Mouse (Mus musculus) kidney, adult 2 months (tissue): ENCODE results near the gene Madd. TPM values are rescaled to one million over a fixed set of nuclear protein-coding genes. Genes with fewer than 3 reads are reported as not detected.

ENCODE experiments used
- DNase-seq: peaks from one replicate; pipeline ENCODE4 v3.0.0; 2021
- H3K27ac ChIP-seq: fragments of 200-500 bp; 2 replicates; pipeline ENCODE4 v1.5.1; 2012; ENCODE audit warnings: low read depth, low read length, control low read depth, inconsistent platforms; ENCODE audit not compliant: insufficient read depth
- H3K27me3 ChIP-seq: fragments of 200-500 bp; replicated peaks from 2 replicates; pipeline ENCODE4 v1.6.1; 2012; ENCODE audit warnings: mild to moderate bottlenecking, moderate library complexity, low read length, inconsistent platforms; ENCODE audit not compliant: control insufficient read depth, insufficient read depth
- H3K36me3 ChIP-seq: fragments of 200-500 bp; 2 replicates; pipeline ENCODE4 v1.6.1; 2012; ENCODE audit warnings: mild to moderate bottlenecking, moderate library complexity, low read length, inconsistent platforms; ENCODE audit not compliant: control insufficient read depth, insufficient read depth
- H3K4me1 ChIP-seq: fragments of 200-500 bp; 2 replicates; pipeline ENCODE4 v1.6.1; 2011; ENCODE audit warnings: low read length; ENCODE audit not compliant: control insufficient read depth, insufficient read depth
- H3K4me3 ChIP-seq: fragments of 200-500 bp; 2 replicates; pipeline ENCODE4 v1.5.1; 2011; ENCODE audit warnings: mild to moderate bottlenecking, low read depth, low read length, control low read depth; ENCODE audit not compliant: insufficient read depth
- CTCF ChIP-seq: fragments of 200-500 bp; conservative IDR thresholded peaks from 2 replicates; pipeline ENCODE4 v1.5.1; 2011; ENCODE audit warnings: low read depth, mild to moderate bottlenecking, control low read depth, low read length, moderate library complexity, mixed read lengths; ENCODE audit not compliant: insufficient read depth, insufficient read length
- POLR2A ChIP-seq: fragments of 200-500 bp; IDR thresholded peaks from one replicate; pipeline ENCODE4 v1.6.1; 2011; ENCODE audit warnings: low read depth, low read length, control low read depth
- WGBS: fragments of 180-500 bp; shearing (Covaris S2); methylation state at CpG from one replicate; pipeline ENCODE4 v1.1.7; 2018; 5-methylcytosine and 5-hydroxymethylcytosine counted together
- polyA plus RNA-seq: library from polyadenylated mRNA; depleted of rRNA; stranded (reverse); fragments of >200 nt; gene quantifications from 2 replicates; pipeline ENCODE4 v1.2.3, GENCODE M21; 2012

Gene Madd
- polyA plus RNA-seq, 1 experiment, result 14.7 TPM

- H3K4me3 ChIP-seq, result no peak overlapping the region
- no peak for TF ChIP-seq CTCF
- no peak for TF ChIP-seq POLR2A
- peaks cover 3% of the 10 kb centered on the region for H3K36me3 ChIP-seq
- no peaks in the 10 kb centered on the region for H3K27me3 ChIP-seq
- 88% methylated on average over 4 of the region's 4 CpGs for WGBS
- H3K27ac ChIP-seq, result no peak overlapping the region
- H3K4me1 ChIP-seq, result no peaks in the 10 kb centered on the region
- no peak for DNase-seq
Measured at GRCm38 (mm10) chr2:91175490-91175889, 8.1 kb downstream of the Madd start.

- Histone ChIP-seq H3K27me3 (no peaks in the 10 kb centered on the region), H3K4me3 (no peak overlapping the region), H3K36me3 (no peaks in the 10 kb centered on the region; the same call in none of the 2 replicates), H3K4me1 (no peaks in the 10 kb centered on the region), H3K27ac (no peak overlapping the region)
- 88% methylated on average over 25 of the region's 25 CpGs for WGBS
- no peak for DNase-seq
- no peak for TF ChIP-seq CTCF
- TF ChIP-seq POLR2A, result no peak
Measured at GRCm38 (mm10) chr2:91169587-91170322, 13.9 kb downstream of the Madd start.

GRCm38 (mm10) chr2:91167629-91168028 is 16.0 kb downstream of the Madd start:
- TF ChIP-seq CTCF (no peak), POLR2A (no peak)
- DNase-seq, result no peak
- no peaks in the 10 kb centered on the region for H3K4me1 ChIP-seq
- WGBS, result 83% methylated on average over 4 of the region's 4 CpGs
- H3K27me3 ChIP-seq, result no peaks in the 10 kb centered on the region
- H3K4me3 ChIP-seq, result no peak overlapping the region
- H3K36me3 ChIP-seq, result no peaks in the 10 kb centered on the region; the same call in none of the 2 replicates
- H3K27ac ChIP-seq, result no peak overlapping the region

- no peak overlapping the region for H3K4me3 ChIP-seq
- no peaks in the 10 kb centered on the region for H3K27me3 ChIP-seq
- 93% methylated on average over 6 of the region's 6 CpGs for WGBS
- TF ChIP-seq POLR2A (no peak), CTCF (no peak)
- no peaks in the 10 kb centered on the region; the same call in none of the 2 replicates for H3K36me3 ChIP-seq
- no peaks in the 10 kb centered on the region for H3K4me1 ChIP-seq
- H3K27ac ChIP-seq, result no peak overlapping the region
- DNase-seq, result no peak
Measured at GRCm38 (mm10) chr2:91164991-91165390, 18.6 kb downstream of the Madd start.

- Histone ChIP-seq H3K4me3 (no peak overlapping the region), H3K27me3 (no peaks in the 10 kb centered on the region), H3K27ac (no peak overlapping the region), H3K36me3 (peaks cover 2% of the 10 kb centered on the region), H3K4me1 (no peaks in the 10 kb centered on the region)
- DNase-seq, result no peak
- TF ChIP-seq POLR2A (no peak), CTCF (no peak)
- 85% methylated on average over 5 of the region's 5 CpGs for WGBS
Measured at GRCm38 (mm10) chr2:91163532-91163931, 20.1 kb downstream of the Madd start.

- no peaks in the 10 kb centered on the region for H3K27me3 ChIP-seq
- TF ChIP-seq POLR2A (no peak), CTCF (no peak)
- peaks cover 4% of the 10 kb centered on the region for H3K36me3 ChIP-seq
- H3K27ac ChIP-seq, result no peak overlapping the region
- no peak for DNase-seq
- H3K4me1 ChIP-seq, result no peaks in the 10 kb centered on the region
- 84% methylated on average over 4 of the region's 4 CpGs for WGBS
- H3K4me3 ChIP-seq, result no peak overlapping the region
Measured at GRCm38 (mm10) chr2:91162952-91163351, 20.7 kb downstream of the Madd start.

- Histone ChIP-seq H3K4me3 (no peak overlapping the region), H3K4me1 (no peaks in the 10 kb centered on the region), H3K27me3 (no peaks in the 10 kb centered on the region), H3K27ac (peak overlapping the region; percentile 70), H3K36me3 (peaks cover 4% of the 10 kb centered on the region; the same call in 1 of the 2 replicates)
- 75% methylated on average over 6 of the region's 6 CpGs for WGBS
- TF ChIP-seq POLR2A (no peak), CTCF (no peak)
- DNase-seq, result peak; percentile 33
Measured at GRCm38 (mm10) chr2:91160591-91160990, 23.0 kb downstream of the Madd start.
